Mouse (Mus musculus): ENCODE measurements around the gene Zfp296. TPM values are rescaled to one million over a fixed set of nuclear protein-coding genes. Genes with fewer than 3 reads are reported as not detected.

Gene Zfp296
- 1.5 TPM in 2 replicates for polyA plus RNA-seq (2016; fragmentation: Nextera tagmentation; extraction: Ambion mirVana)

DNA sequence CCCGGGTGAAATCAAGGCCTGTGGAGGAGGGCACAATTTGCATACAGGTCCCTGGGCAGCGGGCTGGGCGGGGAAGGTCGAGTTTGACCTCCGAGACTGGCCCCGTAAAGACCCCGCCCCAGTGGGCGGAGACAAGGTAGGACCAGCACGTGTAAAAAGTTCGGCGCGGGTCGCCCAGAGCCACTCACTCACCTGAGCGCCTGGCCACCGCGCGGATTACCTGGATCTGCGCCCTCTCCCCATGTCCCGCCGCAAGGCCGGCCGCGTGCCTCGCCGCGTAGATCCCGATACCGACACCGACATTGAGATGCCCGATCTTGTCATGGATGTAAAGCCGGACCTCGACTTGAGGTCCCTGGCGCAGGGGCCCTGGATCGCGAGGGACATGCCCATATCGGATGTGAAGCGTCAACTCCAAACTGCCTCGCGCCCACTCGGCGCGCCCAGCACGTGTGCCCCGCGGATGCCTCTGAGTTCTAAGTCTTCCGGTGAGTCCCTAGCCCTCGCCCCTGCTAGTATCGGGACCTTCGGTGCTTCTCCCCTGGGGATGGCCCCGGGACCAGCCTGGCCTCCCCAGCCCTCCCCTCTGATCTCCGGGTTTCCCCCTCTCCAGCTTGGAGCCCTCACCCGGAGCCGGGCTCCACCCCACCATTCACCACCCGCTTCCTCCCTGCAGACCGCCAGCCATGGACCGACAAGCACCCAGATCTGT, at the start of gene Zfp296, which contains the start of gene Gemin7:
Zfp296 (plus strand) TSS at position 147 of the 712 bp plus-strand sequence.
Gemin7 (minus strand) TSS at position 455 of the 712 bp plus-strand sequence.
- peaks cover 18% of the 10 kb centered on the region for H3K27me3 ChIP-seq (replicated peaks)
- peaks cover 64% of the 10 kb centered on the region for H3K4me1 ChIP-seq
- H3K4me2 ChIP-seq, result peak within 1 kb of the TSS; percentile 92
- under 1% methylated on average over 56 of the region's 56 CpGs for WGBS (ENCODE audit: insufficient replicate concordance)
- no peak within 1 kb of the TSS; the same call in 1 of the 2 replicates for H3K27ac ChIP-seq
- peaks cover 28% of the 10 kb centered on the region for H3K36me3 ChIP-seq
- no peaks in the 10 kb centered on the region for H3K9me3 ChIP-seq (replicated peaks)
- peak within 1 kb of the TSS; percentile 54 for H3K4me3 ChIP-seq
- ATAC-seq, result no peak
- peak within 1 kb of the TSS; percentile 62 for H3K9ac ChIP-seq

DNA sequence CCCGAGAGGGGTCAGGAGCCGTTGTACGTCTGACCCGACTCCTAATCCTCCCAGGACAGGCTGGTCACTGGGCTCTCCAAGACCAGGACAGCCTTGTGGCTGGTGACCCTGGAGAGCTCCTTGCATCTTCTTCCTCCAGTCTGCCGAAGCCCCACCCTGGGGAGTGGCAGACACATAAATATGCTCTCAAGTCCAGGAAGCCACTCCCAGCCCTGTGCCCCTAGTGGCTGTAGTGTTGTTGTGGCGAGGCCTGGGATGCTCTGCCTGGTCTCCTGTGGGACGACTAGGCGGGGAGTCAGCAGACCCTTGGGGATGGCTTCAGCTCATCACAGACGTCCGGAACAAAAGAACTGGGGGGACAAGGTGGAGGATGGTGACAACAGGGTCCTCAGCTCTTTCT, 46.0 kb upstream of the Zfp296 start:
- Histone ChIP-seq H3K36me3 (peaks cover 72% of the 10 kb centered on the region), H3K4me3 (no peak overlapping the region), H3K4me2 (no peak overlapping the region), H3K4me1 (no peaks in the 10 kb centered on the region), H3K27me3 (replicated peaks) (peaks cover 1% of the 10 kb centered on the region), H3K9ac (no peak overlapping the region), H3K9me3 (replicated peaks) (no peaks in the 10 kb centered on the region), H3K27ac (no peak overlapping the region)
- 82% methylated on average over 10 of the region's 10 CpGs for WGBS (ENCODE audit: insufficient replicate concordance)
- no peak for ATAC-seq

DNA sequence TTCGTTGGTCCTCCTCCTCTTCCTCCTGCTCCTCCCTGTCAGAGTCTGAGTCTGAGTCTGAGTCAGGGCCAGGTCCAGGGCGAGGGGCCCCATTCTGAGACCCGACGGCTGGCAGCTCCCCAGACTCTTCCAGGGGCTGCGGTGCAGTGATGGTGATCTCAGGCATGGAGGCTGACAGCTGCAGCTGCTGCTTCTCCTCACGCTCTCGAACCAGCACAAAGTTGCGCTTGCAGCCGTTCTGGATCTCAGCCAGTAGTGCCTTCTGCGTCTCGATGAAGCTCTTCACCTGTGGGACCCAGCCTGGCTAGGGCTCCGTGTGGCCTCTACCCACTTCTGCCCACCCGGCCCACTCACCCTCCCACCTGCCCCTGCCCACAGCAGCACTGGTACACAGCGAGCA, 44.8 kb upstream of the Zfp296 start:
- Histone ChIP-seq H3K36me3 (peaks cover 84% of the 10 kb centered on the region), H3K4me1 (no peaks in the 10 kb centered on the region), H3K4me3 (no peak overlapping the region), H3K9ac (no peak overlapping the region), H3K9me3 (replicated peaks) (no peaks in the 10 kb centered on the region), H3K27me3 (replicated peaks) (no peaks in the 10 kb centered on the region), H3K27ac (no peak overlapping the region), H3K4me2 (no peak overlapping the region)
- no peak for ATAC-seq
- 90% methylated on average over 14 of the region's 14 CpGs for WGBS (ENCODE audit: insufficient replicate concordance)

DNA sequence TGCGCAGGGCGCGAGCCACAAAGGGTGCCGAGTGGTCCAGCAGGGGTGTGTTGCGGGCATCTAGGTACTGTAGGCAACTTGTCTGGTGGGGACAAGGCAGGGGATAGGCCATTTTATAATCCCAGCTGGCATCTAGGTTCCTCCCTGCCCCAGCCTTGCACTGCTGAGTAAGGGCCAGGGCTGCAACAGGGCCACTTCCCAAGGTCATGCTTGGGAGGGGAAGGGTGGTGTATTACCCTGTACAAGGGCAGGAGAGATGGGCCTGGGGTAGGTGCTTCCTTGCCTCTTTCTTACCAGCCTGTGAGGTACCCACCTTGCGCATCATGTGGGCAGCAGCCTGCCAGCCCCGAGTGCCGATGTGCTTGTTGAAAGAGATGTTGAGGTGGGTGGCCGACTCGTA, 42.4 kb upstream of the Zfp296 start:
- H3K4me1 ChIP-seq, result no peaks in the 10 kb centered on the region
- no peak overlapping the region for H3K9ac ChIP-seq
- no peaks in the 10 kb centered on the region for H3K27me3 ChIP-seq (replicated peaks)
- no peaks in the 10 kb centered on the region for H3K9me3 ChIP-seq (replicated peaks)
- 97% methylated on average over 10 of the region's 10 CpGs for WGBS (ENCODE audit: insufficient replicate concordance)
- H3K36me3 ChIP-seq, result peaks cover 75% of the 10 kb centered on the region
- H3K4me3 ChIP-seq, result no peak overlapping the region
- H3K27ac ChIP-seq, result no peak overlapping the region
- no peak for ATAC-seq
- no peak overlapping the region for H3K4me2 ChIP-seq

DNA sequence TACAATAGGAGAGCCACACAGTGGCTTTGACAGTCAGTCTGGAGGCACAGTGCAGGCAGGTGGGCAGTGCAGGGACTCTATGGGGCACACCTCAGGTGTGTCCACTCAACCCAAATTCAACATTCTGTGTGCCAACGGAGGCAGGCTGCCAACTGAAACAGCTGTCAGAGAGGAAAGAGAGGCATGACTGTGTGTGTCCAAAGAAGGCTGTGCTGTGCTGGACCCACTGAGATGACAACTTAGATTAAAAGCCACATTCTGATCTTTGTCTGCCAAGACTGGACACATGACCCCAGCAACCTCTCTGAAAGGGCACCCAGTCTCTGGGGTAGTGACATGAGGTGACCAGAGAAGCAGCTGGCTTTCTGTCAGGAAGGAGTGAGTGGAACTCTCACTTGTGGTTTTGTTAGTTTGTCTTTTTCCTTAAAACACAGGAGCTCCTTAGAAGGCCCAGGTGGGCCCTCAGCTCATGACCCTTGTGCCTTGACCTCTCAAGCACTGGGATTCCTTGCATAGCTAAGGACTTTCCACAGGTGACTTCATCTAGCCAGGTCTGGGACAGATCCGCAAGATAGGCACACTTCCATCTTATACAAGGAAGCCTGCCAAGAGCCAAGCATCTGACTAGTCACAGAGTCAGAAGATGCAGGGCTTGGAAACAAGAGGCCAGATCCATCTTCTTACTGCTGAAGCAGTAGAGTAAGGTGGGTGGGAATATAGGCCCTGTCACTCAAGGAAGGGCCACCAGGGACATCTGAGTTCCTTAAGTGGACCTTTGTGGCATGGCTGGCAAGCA, 36.1 kb upstream of the Zfp296 start:
- no peaks in the 10 kb centered on the region for H3K27me3 ChIP-seq (replicated peaks)
- no peak for ATAC-seq
- H3K27ac ChIP-seq, result no peak overlapping the region
- no peaks in the 10 kb centered on the region for H3K9me3 ChIP-seq (replicated peaks)
- 88% methylated on average over 2 of the region's 2 CpGs for WGBS (ENCODE audit: insufficient replicate concordance)
- no peak overlapping the region for H3K4me3 ChIP-seq
- no peak overlapping the region for H3K4me2 ChIP-seq
- peaks cover 29% of the 10 kb centered on the region for H3K4me1 ChIP-seq
- H3K9ac ChIP-seq, result no peak overlapping the region
- peaks cover 28% of the 10 kb centered on the region for H3K36me3 ChIP-seq

DNA sequence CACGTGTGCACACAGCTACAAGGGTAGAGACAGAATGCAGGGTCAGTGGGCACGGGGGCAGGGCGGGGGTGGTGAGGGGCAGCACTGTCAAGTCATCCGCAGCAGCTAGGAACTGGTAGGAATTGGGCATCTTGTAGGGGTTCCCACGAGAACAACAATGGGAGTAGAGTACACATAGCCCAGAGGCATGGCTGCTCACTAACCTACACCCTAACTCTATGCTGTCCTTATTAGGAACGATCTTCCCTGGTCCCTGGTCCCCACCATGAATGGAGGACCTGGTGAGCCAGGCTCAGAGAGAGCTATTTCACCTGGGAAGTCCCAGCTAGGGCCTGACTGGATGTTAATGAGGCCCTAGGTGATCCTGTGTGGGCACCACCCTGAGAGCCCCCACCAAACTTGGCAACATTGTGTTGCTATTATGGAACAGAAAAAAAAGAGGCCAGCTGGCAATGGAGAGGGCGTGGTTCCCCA, 35.4 kb upstream of the Zfp296 start:
- Histone ChIP-seq H3K4me1 (peaks cover 35% of the 10 kb centered on the region), H3K27ac (no peak overlapping the region), H3K4me3 (no peak overlapping the region), H3K9me3 (replicated peaks) (no peaks in the 10 kb centered on the region), H3K27me3 (replicated peaks) (no peaks in the 10 kb centered on the region), H3K36me3 (peaks cover 25% of the 10 kb centered on the region), H3K4me2 (no peak overlapping the region), H3K9ac (no peak overlapping the region)
- 0 out of 2 replicates have a peak, but pooled peaks have one; percentile 9 for ATAC-seq
- WGBS (ENCODE audit: insufficient replicate concordance), result 83% methylated on average over 7 of the region's 7 CpGs

DNA sequence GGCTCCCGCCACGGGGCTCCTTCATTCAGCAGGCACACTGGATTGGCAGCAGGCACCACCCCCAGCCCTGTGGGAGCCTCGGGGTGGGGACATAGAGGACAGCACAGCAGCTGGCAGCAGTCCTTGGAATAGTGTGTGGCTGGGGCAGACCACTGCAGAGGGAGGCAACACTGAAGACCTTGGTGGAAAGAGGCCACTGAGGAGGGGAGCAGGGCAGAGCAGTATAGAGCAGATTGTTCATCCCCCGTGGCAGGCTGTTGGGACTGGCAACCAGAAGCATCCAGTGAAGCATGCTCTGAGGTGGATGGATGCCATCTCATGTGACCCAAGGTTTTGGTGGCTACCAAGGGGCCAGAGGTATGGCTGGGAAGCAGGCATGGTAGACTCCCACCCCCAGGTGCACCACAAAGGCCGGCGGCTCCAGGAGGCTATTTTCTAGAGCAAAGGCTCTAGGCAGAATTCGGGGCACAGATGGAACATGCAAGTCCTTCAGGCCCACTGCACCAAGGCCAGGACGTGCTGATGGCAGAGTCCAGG, 34.9 kb upstream of the Zfp296 start:
- H3K4me2 ChIP-seq, result no peak overlapping the region
- peaks cover 23% of the 10 kb centered on the region for H3K36me3 ChIP-seq
- H3K4me1 ChIP-seq, result peaks cover 40% of the 10 kb centered on the region
- H3K27me3 ChIP-seq (replicated peaks), result no peaks in the 10 kb centered on the region
- H3K9me3 ChIP-seq (replicated peaks), result no peaks in the 10 kb centered on the region
- no peak for ATAC-seq
- H3K9ac ChIP-seq, result no peak overlapping the region
- no peak overlapping the region for H3K4me3 ChIP-seq
- WGBS (ENCODE audit: insufficient replicate concordance), result 70% methylated on average over 8 of the region's 8 CpGs
- no peak overlapping the region for H3K27ac ChIP-seq

DNA sequence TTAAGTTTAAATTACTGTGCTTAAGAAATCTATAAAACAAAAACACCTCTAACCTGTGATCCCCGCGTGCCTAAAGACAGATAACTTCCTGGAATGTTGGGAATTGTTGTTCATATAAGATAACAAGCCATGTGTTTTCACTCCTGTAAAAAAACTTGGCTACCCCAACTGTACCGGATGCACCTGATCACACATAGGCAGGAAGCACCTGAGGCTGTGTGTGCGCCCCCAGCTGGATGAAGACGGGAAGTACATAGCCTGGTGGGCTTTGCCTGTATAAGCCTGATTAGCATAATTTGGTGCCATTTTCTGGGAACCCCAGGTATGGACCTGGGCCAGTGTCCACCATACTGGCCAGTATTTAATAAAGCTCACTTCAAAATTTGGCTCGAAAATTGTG, 33.5 kb upstream of the Zfp296 start:
- Histone ChIP-seq H3K9ac (no peak overlapping the region), H3K27me3 (replicated peaks) (no peaks in the 10 kb centered on the region), H3K4me3 (no peak overlapping the region), H3K4me1 (peaks cover 51% of the 10 kb centered on the region), H3K9me3 (replicated peaks) (no peaks in the 10 kb centered on the region), H3K36me3 (peaks cover 30% of the 10 kb centered on the region), H3K27ac (no peak overlapping the region), H3K4me2 (no peak overlapping the region)
- WGBS (ENCODE audit: insufficient replicate concordance), result 46% methylated on average over 6 of the region's 6 CpGs
- no peak for ATAC-seq

DNA sequence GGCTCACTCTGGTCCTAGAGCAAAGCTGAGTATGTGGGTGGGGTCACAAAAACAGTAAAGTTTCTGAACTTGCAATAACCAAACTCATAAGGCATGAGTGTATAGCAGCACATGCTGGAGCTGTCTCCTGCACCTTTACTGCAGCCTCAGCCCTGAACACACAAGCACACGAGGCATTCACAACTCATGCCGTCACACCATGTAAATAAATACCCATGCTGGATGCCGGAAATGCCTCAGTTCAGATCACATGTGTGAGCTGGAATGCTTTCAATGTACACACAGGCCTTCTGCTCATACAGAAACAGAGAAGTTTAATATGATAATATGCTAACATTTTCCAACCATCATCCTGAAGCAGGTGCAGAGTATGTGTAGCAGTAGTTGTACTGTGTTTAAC, 31.1 kb upstream of the Zfp296 start:
- H3K4me2 ChIP-seq, result no peak overlapping the region
- H3K9me3 ChIP-seq (replicated peaks), result no peaks in the 10 kb centered on the region
- H3K36me3 ChIP-seq, result peaks cover 36% of the 10 kb centered on the region
- H3K4me1 ChIP-seq, result peaks cover 52% of the 10 kb centered on the region
- no peaks in the 10 kb centered on the region for H3K27me3 ChIP-seq (replicated peaks)
- no peak overlapping the region for H3K4me3 ChIP-seq
- WGBS (ENCODE audit: insufficient replicate concordance), result 81% methylated on average over 3 of the region's 3 CpGs
- no peak overlapping the region for H3K9ac ChIP-seq
- no peak for ATAC-seq
- H3K27ac ChIP-seq, result no peak overlapping the region

DNA sequence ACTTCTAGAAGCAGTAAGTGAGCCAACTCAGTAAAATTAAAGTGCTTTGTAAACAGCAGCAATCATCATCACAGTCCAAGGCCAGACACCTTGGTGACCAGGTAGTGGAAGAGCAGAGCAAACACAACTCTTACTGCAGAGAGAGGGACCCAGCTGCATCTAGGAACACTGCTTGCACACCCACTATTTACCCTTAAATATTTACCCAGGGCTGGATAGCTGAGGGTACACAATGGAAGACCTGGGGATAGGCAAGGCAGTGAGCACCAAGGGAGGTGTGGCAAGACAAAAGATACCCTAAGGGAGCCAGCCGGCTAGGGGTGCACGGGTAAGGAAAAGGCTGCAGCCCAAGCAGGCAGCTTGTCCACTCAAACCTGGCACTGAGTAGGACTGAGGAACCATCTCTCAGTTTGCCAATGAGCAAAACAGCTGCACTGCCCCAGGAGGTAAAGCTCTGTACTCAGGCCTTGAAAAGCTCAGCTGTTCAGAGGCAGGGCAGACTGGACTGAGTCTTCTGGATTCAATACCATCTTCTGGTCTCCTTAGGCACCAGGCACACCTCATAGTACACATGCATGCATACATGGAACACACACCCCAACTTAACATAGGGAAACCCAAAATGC, 29.6 kb upstream of the Zfp296 start:
- peaks cover 59% of the 10 kb centered on the region for H3K4me1 ChIP-seq
- ATAC-seq, result peak; percentile 27; the same call in 1 of the 2 replicates
- WGBS (ENCODE audit: insufficient replicate concordance), result 77% methylated on average over 2 of the region's 2 CpGs
- H3K9me3 ChIP-seq (replicated peaks), result no peaks in the 10 kb centered on the region
- no peak overlapping the region for H3K9ac ChIP-seq
- H3K27ac ChIP-seq, result no peak overlapping the region
- no peak overlapping the region for H3K4me2 ChIP-seq
- no peak overlapping the region for H3K4me3 ChIP-seq
- no peaks in the 10 kb centered on the region for H3K27me3 ChIP-seq (replicated peaks)
- H3K36me3 ChIP-seq, result peaks cover 40% of the 10 kb centered on the region

DNA sequence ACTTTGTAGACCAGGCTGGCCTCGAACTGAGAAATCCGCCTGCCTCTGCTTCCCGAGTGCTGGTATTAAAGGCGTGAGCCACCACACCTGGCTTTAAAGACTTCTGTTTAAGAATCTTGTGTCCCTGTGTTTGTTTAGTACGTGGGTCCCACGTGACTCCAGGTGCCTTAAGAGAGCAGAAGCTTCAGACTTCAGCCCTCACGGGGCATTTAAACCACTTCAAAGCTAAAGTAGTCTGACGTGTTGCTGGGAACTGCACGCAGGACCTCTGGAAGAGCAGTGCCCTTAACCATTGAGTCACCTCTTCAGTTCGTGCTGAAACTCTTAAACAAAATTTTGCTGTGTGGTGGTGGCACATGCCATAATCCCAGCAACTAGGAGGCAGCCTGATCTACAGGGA, 27.7 kb upstream of the Zfp296 start:
- H3K9ac ChIP-seq, result no peak overlapping the region
- no peak for ATAC-seq
- no peak overlapping the region for H3K4me2 ChIP-seq
- no peak overlapping the region for H3K4me3 ChIP-seq
- peaks cover 54% of the 10 kb centered on the region for H3K36me3 ChIP-seq
- 81% methylated on average over 10 of the region's 10 CpGs for WGBS (ENCODE audit: insufficient replicate concordance)
- H3K9me3 ChIP-seq (replicated peaks), result no peaks in the 10 kb centered on the region
- H3K27ac ChIP-seq, result no peak overlapping the region
- H3K27me3 ChIP-seq (replicated peaks), result no peaks in the 10 kb centered on the region
- peaks cover 61% of the 10 kb centered on the region for H3K4me1 ChIP-seq
